Mouse (Mus musculus) ES-Bruce4 (cell line): ENCODE data around the gene Inpp4b. TPM values are rescaled to one million over a fixed set of nuclear protein-coding genes. Genes with fewer than 3 reads are reported as not detected.

Experiments
- H3K27ac ChIP-seq: 2 replicates; pipeline ENCODE4 v1.5.1; 2012; ENCODE audit warnings: low read length, inconsistent platforms; ENCODE audit not compliant: insufficient read depth
- H3K27me3 ChIP-seq: 2 replicates; pipeline ENCODE4 v1.6.1; 2012; ENCODE audit warnings: mild to moderate bottlenecking, low read length, inconsistent platforms; ENCODE audit not compliant: control insufficient read depth, poor library complexity, insufficient read depth, severe bottlenecking
- H3K36me3 ChIP-seq: 2 replicates; pipeline ENCODE4 v1.6.1; 2012; ENCODE audit warnings: inconsistent platforms, mild to moderate bottlenecking, low read length, moderate library complexity; ENCODE audit not compliant: control insufficient read depth, poor library complexity, insufficient read depth, severe bottlenecking
- H3K4me1 ChIP-seq: one replicate; pipeline ENCODE4 v1.8.1; 2011; ENCODE audit warnings: low read length; ENCODE audit not compliant: control insufficient read depth, insufficient read depth
- H3K4me3 ChIP-seq: 2 replicates; pipeline ENCODE4 v1.5.1; 2011; ENCODE audit warnings: low read depth, mild to moderate bottlenecking, low read length
- H3K9ac ChIP-seq: 2 replicates; pipeline ENCODE4 v1.6.1; 2012; ENCODE audit warnings: low read depth, mild to moderate bottlenecking, inconsistent platforms; ENCODE audit not compliant: poor library complexity, severe bottlenecking
- H3K9me3 ChIP-seq: replicated peaks from 2 replicates; pipeline ENCODE4 v1.6.1; 2012; ENCODE audit warnings: mild to moderate bottlenecking, low read length, inconsistent platforms; ENCODE audit not compliant: control insufficient read depth, poor library complexity, insufficient read depth, severe bottlenecking
- CTCF ChIP-seq: IDR thresholded peaks from one replicate; pipeline ENCODE4 v1.8.1; 2011; ENCODE audit warnings: low read depth, low read length
- EP300 ChIP-seq: IDR thresholded peaks from 2 replicates; pipeline ENCODE4 v1.6.1; 2011; ENCODE audit warnings: low read depth, low read length; ENCODE audit not compliant: insufficient read depth
- POLR2A ChIP-seq: IDR thresholded peaks from one replicate; pipeline ENCODE4 v1.8.1; 2011; ENCODE audit warnings: low read length; ENCODE audit not compliant: insufficient read depth
- polyA plus RNA-seq: library from polyadenylated mRNA; stranded (reverse); fragments of >200 nt; gene quantifications from 2 replicates; pipeline ENCODE4 v1.2.4, GENCODE M21; 2011; ENCODE audit warnings: low read depth; ENCODE audit not compliant: missing spikeins, insufficient read depth, insufficient read length

Gene Inpp4b
- polyA plus RNA-seq, 1 experiment, result not detected

DNA sequence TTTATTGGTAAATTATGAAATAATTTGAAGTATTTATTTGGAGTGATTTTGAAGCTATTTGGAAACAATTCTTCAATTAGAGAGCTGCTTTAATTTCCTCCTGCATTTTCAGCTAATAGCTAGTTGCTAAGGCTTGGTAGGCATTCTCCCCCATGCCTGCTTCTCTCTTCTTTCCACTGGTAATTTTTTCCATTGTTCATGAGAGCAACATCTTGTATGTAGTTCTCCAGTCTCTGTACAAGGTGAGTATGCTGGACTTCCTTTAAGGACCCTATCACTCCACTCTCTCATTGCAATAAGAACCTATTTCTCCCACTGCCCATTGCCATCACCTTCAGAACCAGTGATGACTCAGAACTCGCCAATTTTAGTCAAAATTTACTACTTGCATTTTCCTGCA lies 292.7 kb downstream of the Inpp4b start:
- no peak overlapping the region for H3K9ac ChIP-seq
- TF ChIP-seq CTCF, result no peak
- no peak for TF ChIP-seq POLR2A
- TF ChIP-seq EP300, result no peak
- H3K4me3 ChIP-seq, result no peak overlapping the region
- H3K27ac ChIP-seq, result no peak overlapping the region
- H3K4me1 ChIP-seq, result no peaks in the 10 kb centered on the region
- H3K36me3 ChIP-seq, result no peaks in the 10 kb centered on the region
- H3K9me3 ChIP-seq, result no peaks in the 10 kb centered on the region
- H3K27me3 ChIP-seq, result no peaks in the 10 kb centered on the region

DNA sequence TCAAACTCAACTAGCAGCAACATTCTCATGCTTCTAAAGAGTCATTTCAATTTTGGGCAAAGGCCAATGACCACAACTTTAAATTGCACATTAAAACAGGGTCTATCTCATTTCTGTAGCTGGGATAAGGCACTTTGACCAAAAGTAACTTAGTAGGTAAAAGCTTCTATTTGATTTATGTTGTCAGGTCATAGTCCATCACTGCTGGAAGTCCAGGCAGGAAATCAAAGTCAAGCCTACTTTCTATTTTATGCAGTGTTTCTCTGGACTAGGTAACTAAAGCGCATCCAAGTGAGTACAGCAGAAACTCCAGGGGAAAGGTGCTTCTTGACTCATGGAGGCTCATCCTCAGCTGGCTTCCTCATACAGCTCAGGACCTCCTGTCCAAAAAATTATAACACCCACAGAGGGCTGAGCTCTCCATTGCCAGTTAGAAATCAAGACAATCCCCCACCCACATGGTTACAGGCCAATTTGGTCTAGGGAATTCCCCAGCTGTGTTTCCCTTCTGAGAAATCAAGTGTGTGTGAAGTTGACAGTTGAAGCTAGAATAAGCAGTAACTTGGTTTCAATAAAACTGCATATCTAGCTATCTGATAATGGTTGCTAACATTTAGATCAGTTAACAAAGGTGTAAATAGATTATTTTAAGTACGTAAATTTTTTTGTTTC lies 293.7 kb downstream of the Inpp4b start:
- no peaks in the 10 kb centered on the region for H3K36me3 ChIP-seq
- H3K9me3 ChIP-seq, result no peaks in the 10 kb centered on the region
- H3K9ac ChIP-seq, result no peak overlapping the region
- no peak overlapping the region for H3K27ac ChIP-seq
- no peak overlapping the region for H3K4me3 ChIP-seq
- H3K27me3 ChIP-seq, result no peaks in the 10 kb centered on the region
- no peaks in the 10 kb centered on the region for H3K4me1 ChIP-seq
- TF ChIP-seq POLR2A, result no peak
- no peak for TF ChIP-seq CTCF
- TF ChIP-seq EP300, result no peak

DNA sequence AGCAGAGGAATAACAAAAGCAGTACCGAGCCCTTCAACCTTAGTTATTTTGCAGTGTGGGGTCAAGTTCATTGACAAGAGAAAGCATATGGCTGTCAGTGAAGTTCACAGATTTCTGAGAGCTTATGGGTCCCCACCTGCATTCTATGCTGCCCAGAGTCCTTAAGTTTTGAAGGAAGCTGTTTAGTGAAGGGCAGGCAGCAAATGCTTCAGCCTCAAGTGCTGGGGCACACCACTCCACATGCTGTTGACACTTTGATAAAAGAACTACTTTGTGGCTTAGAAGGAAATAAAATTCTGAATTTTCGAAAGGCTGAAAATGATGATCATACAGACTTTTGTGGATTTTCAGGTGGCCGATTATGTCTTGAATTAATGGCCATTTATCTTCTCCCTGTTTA lies 296.1 kb downstream of the Inpp4b start:
- Histone ChIP-seq H3K9ac (no peak overlapping the region), H3K27me3 (no peaks in the 10 kb centered on the region), H3K4me3 (no peak overlapping the region), H3K9me3 (no peaks in the 10 kb centered on the region), H3K36me3 (no peaks in the 10 kb centered on the region), H3K27ac (no peak overlapping the region), H3K4me1 (no peaks in the 10 kb centered on the region)
- TF ChIP-seq POLR2A (no peak), CTCF (no peak), EP300 (no peak)

DNA sequence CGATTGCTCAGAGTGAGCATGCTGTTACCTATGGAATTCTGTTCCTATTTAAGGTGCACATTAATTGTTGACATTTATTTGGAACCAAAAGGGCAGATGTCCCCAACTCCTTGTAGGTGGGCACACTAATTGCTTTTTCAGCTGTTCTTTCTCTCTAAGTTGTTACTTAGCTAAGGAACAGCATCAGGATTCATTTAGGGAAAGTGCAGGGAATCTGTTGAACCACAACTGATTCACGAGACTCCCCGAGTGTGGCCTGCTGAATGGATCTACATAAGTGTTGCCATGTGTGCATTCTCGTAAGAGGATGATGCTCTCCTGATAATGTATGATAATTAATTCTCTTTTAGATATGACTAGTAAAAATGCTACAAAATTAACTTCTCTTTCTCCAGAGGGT lies 297.5 kb downstream of the Inpp4b start:
- Histone ChIP-seq H3K4me3 (no peak overlapping the region), H3K36me3 (no peaks in the 10 kb centered on the region), H3K27ac (no peak overlapping the region), H3K27me3 (no peaks in the 10 kb centered on the region), H3K9me3 (no peaks in the 10 kb centered on the region), H3K4me1 (no peaks in the 10 kb centered on the region), H3K9ac (no peak overlapping the region)
- TF ChIP-seq CTCF (no peak), EP300 (no peak), POLR2A (no peak)

DNA sequence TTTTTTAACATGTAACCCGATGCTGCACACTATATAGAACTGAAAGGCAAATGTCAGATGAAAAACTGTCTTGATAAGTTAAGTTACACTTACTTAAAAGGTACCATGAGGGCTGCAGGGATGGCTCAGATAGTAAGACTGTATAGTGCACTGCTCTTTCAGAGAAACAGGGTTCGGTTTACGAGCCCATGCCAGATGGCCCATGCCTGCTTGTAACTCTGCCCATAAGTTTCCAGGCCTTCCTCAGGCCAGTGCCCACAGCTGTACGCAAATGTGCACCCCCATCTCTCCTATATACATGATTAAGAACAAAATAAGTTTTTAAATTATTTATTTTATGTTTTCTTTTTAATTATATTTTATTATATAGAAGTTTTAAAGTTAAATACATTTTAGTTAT lies 300.7 kb downstream of the Inpp4b start:
- TF ChIP-seq CTCF, result no peak
- no peak for TF ChIP-seq EP300
- no peak for TF ChIP-seq POLR2A
- no peak overlapping the region for H3K27ac ChIP-seq
- H3K4me3 ChIP-seq, result no peak overlapping the region
- H3K27me3 ChIP-seq, result no peaks in the 10 kb centered on the region
- H3K9me3 ChIP-seq, result no peaks in the 10 kb centered on the region
- no peaks in the 10 kb centered on the region for H3K36me3 ChIP-seq
- H3K9ac ChIP-seq, result no peak overlapping the region
- H3K4me1 ChIP-seq, result no peaks in the 10 kb centered on the region

- H3K27me3 ChIP-seq, result no peaks in the 10 kb centered on the region; the same call in 1 of the 2 replicates
- no peaks in the 10 kb centered on the region for H3K4me1 ChIP-seq
- H3K9ac ChIP-seq, result no peak overlapping the region
- no peaks in the 10 kb centered on the region for H3K36me3 ChIP-seq
- H3K4me3 ChIP-seq, result no peak overlapping the region
- H3K9me3 ChIP-seq, result no peaks in the 10 kb centered on the region
- TF ChIP-seq EP300, result no peak
- no peak overlapping the region for H3K27ac ChIP-seq
These were observed 349.8 kb downstream of the Inpp4b start for GRCm38 (mm10) chr8:81692167-81692566.
